Mouse (Mus musculus): ENCODE measurements around the gene Zc2hc1c.
A peak's percentile ranks its signal among the peaks of the same experiment; 100 is the strongest.
"Not testable (repeated sequence)": the region's sequence is repeated elsewhere in the genome, so short reads cannot be mapped to it uniquely, and the experiment has no call there.

Zc2hc1c gene

GRCm38 (mm10) chr12:85288486-85289156 lies at the start of gene Zc2hc1c:
Zc2hc1c (plus strand) TSS chr12:85288591.
- no peak for DNase-seq (ENCODE audit: low read depth)

- DNase-seq (ENCODE audit: low read depth) = no peak
Observed at GRCm38 (mm10) chr12:85252083-85252482, 36.3 kb upstream of the Zc2hc1c start.

GRCm38 (mm10) chr12:85256074-85256751 lies 32.2 kb upstream of the Zc2hc1c start:
- DNase-seq (ENCODE audit: low read depth) = peak; percentile 87

GRCm38 (mm10) chr12:85257008-85257639 lies 31.3 kb upstream of the Zc2hc1c start:
- peak; percentile 89 for DNase-seq (ENCODE audit: low read depth)

GRCm38 (mm10) chr12:85262489-85262888 lies 25.9 kb upstream of the Zc2hc1c start:
- DNase-seq (ENCODE audit: low read depth) = no peak

GRCm38 (mm10) chr12:85263190-85263589 lies 25.2 kb upstream of the Zc2hc1c start:
- no peak for DNase-seq (ENCODE audit: low read depth)

- no peak for DNase-seq (ENCODE audit: low read depth)
Observed at GRCm38 (mm10) chr12:85264531-85264930, 23.9 kb upstream of the Zc2hc1c start.

GRCm38 (mm10) chr12:85264940-85265339 lies 23.5 kb upstream of the Zc2hc1c start:
- no peak for DNase-seq (ENCODE audit: low read depth)

- DNase-seq (ENCODE audit: low read depth) = no peak
Observed at GRCm38 (mm10) chr12:85266248-85266647, 22.1 kb upstream of the Zc2hc1c start.

- no peak for DNase-seq (ENCODE audit: low read depth)
Observed at GRCm38 (mm10) chr12:85269821-85270220, 18.6 kb upstream of the Zc2hc1c start.

GRCm38 (mm10) chr12:85270319-85270718 lies 18.1 kb upstream of the Zc2hc1c start, which contains the start of gene Mlh3:
Mlh3 (minus strand) TSS chr12:85270599.
- no peak for DNase-seq (ENCODE audit: low read depth)

- DNase-seq (ENCODE audit: low read depth) = no peak
Observed at GRCm38 (mm10) chr12:85271132-85271842, 17.1 kb upstream of the Zc2hc1c start.

GRCm38 (mm10) chr12:85271843-85272206 lies 16.6 kb upstream of the Zc2hc1c start:
- no peak for DNase-seq (ENCODE audit: low read depth)

- no peak for DNase-seq (ENCODE audit: low read depth)
Observed at GRCm38 (mm10) chr12:85273508-85273907, 14.9 kb upstream of the Zc2hc1c start.

GRCm38 (mm10) chr12:85276273-85276672 lies 12.1 kb upstream of the Zc2hc1c start:
- no peak for DNase-seq (ENCODE audit: low read depth)

GRCm38 (mm10) chr12:85278919-85279318 lies 9.5 kb upstream of the Zc2hc1c start:
- peak; percentile 38 for DNase-seq (ENCODE audit: low read depth)

- peak; percentile 20 for DNase-seq (ENCODE audit: low read depth)
Observed at GRCm38 (mm10) chr12:85279396-85280080, 8.9 kb upstream of the Zc2hc1c start.

GRCm38 (mm10) chr12:85280105-85280844 lies 8.1 kb upstream of the Zc2hc1c start:
- peak; percentile 98 for DNase-seq (ENCODE audit: low read depth)

GRCm38 (mm10) chr12:85280845-85281651 lies 7.3 kb upstream of the Zc2hc1c start:
- DNase-seq (ENCODE audit: low read depth) = no peak

GRCm38 (mm10) chr12:85281756-85282155 lies 6.6 kb upstream of the Zc2hc1c start:
- DNase-seq (ENCODE audit: low read depth) = not testable (repeated sequence)

Data from 416B (cell line).